Mouse (Mus musculus) stomach, postnatal 0 days (tissue): ENCODE results near the gene Lrp6.

Source experiments
- CTCF ChIP-seq: IDR thresholded peaks from 2 replicates; pipeline ENCODE4 v1.5.1; 2016; ENCODE audit warnings: antibody characterized with exemption, low read depth, mild to moderate bottlenecking, moderate library complexity
- EP300 ChIP-seq: optimal IDR thresholded peaks from 2 replicates; pipeline ENCODE3; 2016; ENCODE audit warnings: antibody characterized with exemption

- TF ChIP-seq EP300 (no peak), CTCF (no peak)
These were observed 432 bp downstream of the Lrp6 start for GRCm38 (mm10) chr6:134566248-134566817.
